Mouse (Mus musculus) hindbrain, embryonic 13.5 days (tissue): Measurements from ENCODE around the gene Ccpg1. TPM values are rescaled to one million over a fixed set of nuclear protein-coding genes. Genes with fewer than 3 reads are reported as not detected.
A peak's percentile ranks its signal among the peaks of the same experiment; 100 is the strongest.

Experiments used
- ATAC-seq: fragments of 200-750 bp; cut with Nextera tagmentation; 2 replicates; pipeline ENCODE4 v1.8.0; 2017; ENCODE audit warnings: moderate TSS enrichment; ENCODE audit not compliant: low FRiP score
- H3K27ac ChIP-seq: fragments of 300-500 bp; sonication (generic); 2 replicates; pipeline ENCODE4 v1.5.1; 2015; ENCODE audit warnings: inconsistent platforms, mild to moderate bottlenecking, moderate library complexity
- H3K27me3 ChIP-seq: fragments of 300-500 bp; sonication (generic); 2 replicates; pipeline ENCODE4 v1.6.1; 2015; ENCODE audit warnings: mild to moderate bottlenecking, inconsistent platforms
- H3K36me3 ChIP-seq: fragments of 300-500 bp; sonication (generic); 2 replicates; pipeline ENCODE4 v1.6.1; 2015; ENCODE audit warnings: mild to moderate bottlenecking, inconsistent platforms
- H3K4me1 ChIP-seq: fragments of 300-500 bp; sonication (generic); replicated peaks from 2 replicates; pipeline ENCODE4 v1.6.1; 2015; ENCODE audit warnings: inconsistent platforms
- H3K4me2 ChIP-seq: fragments of 300-500 bp; sonication (generic); 2 replicates; pipeline ENCODE4 v1.6.1; 2015; ENCODE audit warnings: inconsistent platforms, mild to moderate bottlenecking, moderate library complexity
- H3K4me3 ChIP-seq: fragments of 300-500 bp; sonication (generic); 2 replicates; pipeline ENCODE4 v1.5.1; 2015; ENCODE audit warnings: mild to moderate bottlenecking, inconsistent platforms
- H3K9ac ChIP-seq: fragments of 300-500 bp; sonication (generic); 2 replicates; pipeline ENCODE4 v1.6.1; 2015; ENCODE audit warnings: mild to moderate bottlenecking, inconsistent platforms
- H3K9me3 ChIP-seq: fragments of 300-500 bp; sonication (generic); 2 replicates; pipeline ENCODE4 v1.6.1; 2016; ENCODE audit warnings: inconsistent platforms
- WGBS: fragments of 180-500 bp; shearing (Covaris S2); methylation state at CpG from one replicate; pipeline ENCODE4 v1.1.7; 2015; 5-methylcytosine and 5-hydroxymethylcytosine counted together
- polyA plus RNA-seq: library from polyadenylated mRNA; unstranded; fragments of >200 nt; fragmentation: Nextera tagmentation; extraction: Ambion mirVana; gene quantifications from 2 replicates; pipeline ENCODE4 v1.2.1, GENCODE M21; 2015

Gene Ccpg1
- polyA plus RNA-seq, result 42.7 and 43.9 TPM in 2 replicates

- H3K4me1 ChIP-seq, result peaks cover 25% of the 10 kb centered on the region
- peak within 1 kb of the TSS; percentile 87 for H3K4me3 ChIP-seq
- peak; percentile 100 for ATAC-seq
- no peaks in the 10 kb centered on the region for H3K9me3 ChIP-seq
- WGBS, result under 1% methylated on average over 88 of the region's 88 CpGs
- peak within 1 kb of the TSS; percentile 91 for H3K9ac ChIP-seq
- H3K36me3 ChIP-seq, result no peaks in the 10 kb centered on the region
- H3K4me2 ChIP-seq, result peak within 1 kb of the TSS; percentile 83
- peak within 1 kb of the TSS; percentile 93 for H3K27ac ChIP-seq
- H3K27me3 ChIP-seq, result no peaks in the 10 kb centered on the region
These were observed at the start of gene Ccpg1, which contains the start of gene Ccpg1os for GRCm38 (mm10) chr9:72985250-72986220. Ccpg1 (plus strand) TSS chr9:72985429. Ccpg1os (minus strand) TSS chr9:72985382.

DNA sequence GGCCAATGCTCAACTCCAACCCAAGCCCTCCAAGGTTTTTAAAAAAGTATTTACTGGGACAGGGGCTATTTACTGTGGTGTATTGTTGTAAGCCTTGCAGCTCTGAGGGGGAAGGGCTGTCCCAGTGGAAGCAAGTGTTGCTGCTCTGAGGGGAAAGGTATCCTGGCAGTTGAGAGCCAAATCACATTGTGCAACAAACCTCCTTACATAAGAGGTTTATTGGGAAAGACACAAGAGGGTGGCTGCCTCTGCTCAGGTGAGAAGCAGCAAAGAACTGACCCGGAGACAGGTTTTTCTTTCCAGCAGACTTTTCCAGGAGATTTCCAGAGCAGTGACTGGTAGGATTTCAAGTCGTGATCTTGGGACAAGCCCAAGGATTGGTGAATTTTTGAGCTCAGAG is 48.9 kb upstream of the Ccpg1 start:
- peaks cover 14% of the 10 kb centered on the region for H3K36me3 ChIP-seq
- peaks cover 7% of the 10 kb centered on the region; the same call in 1 of the 2 replicates for H3K4me1 ChIP-seq
- WGBS, result 81% methylated on average over 2 of the region's 2 CpGs
- no peak overlapping the region for H3K4me2 ChIP-seq
- ATAC-seq, result no peak
- H3K27ac ChIP-seq, result no peak overlapping the region
- H3K27me3 ChIP-seq, result no peaks in the 10 kb centered on the region
- H3K4me3 ChIP-seq, result no peak overlapping the region
- H3K9ac ChIP-seq, result no peak overlapping the region
- no peaks in the 10 kb centered on the region for H3K9me3 ChIP-seq

DNA sequence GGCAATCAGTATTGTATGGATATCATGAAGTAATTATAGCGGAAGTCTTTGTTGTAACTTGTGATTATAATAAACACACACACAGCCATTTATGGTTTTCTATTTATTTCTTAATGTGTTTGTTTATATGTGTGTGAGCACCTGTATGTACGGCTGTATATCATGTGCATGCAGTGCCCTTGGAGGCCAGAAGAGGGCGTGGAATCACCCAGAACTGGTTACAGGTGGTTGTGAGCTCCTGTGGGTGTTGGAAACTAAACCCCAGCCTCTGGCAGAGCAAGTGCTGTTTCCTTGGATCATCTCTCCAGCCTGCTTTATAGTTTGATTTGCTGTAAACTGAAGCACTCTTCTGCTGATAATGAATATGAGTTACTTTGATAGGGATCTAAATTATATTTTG is 41.8 kb upstream of the Ccpg1 start:
- Histone ChIP-seq H3K36me3 (peaks cover 41% of the 10 kb centered on the region), H3K27me3 (no peaks in the 10 kb centered on the region), H3K9ac (no peak overlapping the region), H3K9me3 (no peaks in the 10 kb centered on the region), H3K4me2 (no peak overlapping the region), H3K27ac (no peak overlapping the region), H3K4me3 (no peak overlapping the region), H3K4me1 (no peaks in the 10 kb centered on the region)
- ATAC-seq, result no peak
- 62% methylated on average over 3 of the region's 3 CpGs for WGBS

- WGBS, result 90% methylated on average over 13 of the region's 13 CpGs
- no peaks in the 10 kb centered on the region for H3K4me1 ChIP-seq
- no peaks in the 10 kb centered on the region for H3K9me3 ChIP-seq
- H3K4me3 ChIP-seq, result no peak overlapping the region
- no peak overlapping the region for H3K27ac ChIP-seq
- H3K27me3 ChIP-seq, result no peaks in the 10 kb centered on the region
- H3K9ac ChIP-seq, result no peak overlapping the region
- H3K36me3 ChIP-seq, result peaks cover 41% of the 10 kb centered on the region
- no peak overlapping the region for H3K4me2 ChIP-seq
- no peak for ATAC-seq
These were observed 40.9 kb upstream of the Ccpg1 start for GRCm38 (mm10) chr9:72944286-72944685.

DNA sequence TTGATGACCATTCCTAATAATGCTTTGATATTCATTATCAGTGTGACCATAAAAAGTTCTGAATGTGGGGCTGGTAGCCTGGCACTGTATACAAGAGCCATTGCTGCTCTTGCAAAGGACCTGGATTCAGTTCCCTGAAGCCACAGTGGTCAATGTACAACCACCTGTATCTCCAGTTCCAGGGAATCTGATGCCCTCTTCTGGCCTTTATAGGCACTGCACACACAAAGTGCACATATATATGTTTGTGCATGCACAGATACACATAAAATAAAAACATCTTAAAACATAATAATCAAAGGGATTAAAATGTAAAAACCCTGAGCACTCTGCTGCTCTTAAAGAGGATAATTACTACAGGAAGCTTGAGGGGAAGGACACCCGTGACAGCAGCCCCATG is 38.2 kb upstream of the Ccpg1 start:
- H3K36me3 ChIP-seq, result peaks cover 44% of the 10 kb centered on the region
- H3K27me3 ChIP-seq, result no peaks in the 10 kb centered on the region
- no peak overlapping the region for H3K27ac ChIP-seq
- no peak overlapping the region for H3K4me2 ChIP-seq
- no peak overlapping the region for H3K9ac ChIP-seq
- no peak overlapping the region for H3K4me3 ChIP-seq
- ATAC-seq, result no peak
- no peaks in the 10 kb centered on the region for H3K9me3 ChIP-seq
- 92% methylated on average over 1 of the region's 1 CpGs for WGBS
- H3K4me1 ChIP-seq, result no peaks in the 10 kb centered on the region

DNA sequence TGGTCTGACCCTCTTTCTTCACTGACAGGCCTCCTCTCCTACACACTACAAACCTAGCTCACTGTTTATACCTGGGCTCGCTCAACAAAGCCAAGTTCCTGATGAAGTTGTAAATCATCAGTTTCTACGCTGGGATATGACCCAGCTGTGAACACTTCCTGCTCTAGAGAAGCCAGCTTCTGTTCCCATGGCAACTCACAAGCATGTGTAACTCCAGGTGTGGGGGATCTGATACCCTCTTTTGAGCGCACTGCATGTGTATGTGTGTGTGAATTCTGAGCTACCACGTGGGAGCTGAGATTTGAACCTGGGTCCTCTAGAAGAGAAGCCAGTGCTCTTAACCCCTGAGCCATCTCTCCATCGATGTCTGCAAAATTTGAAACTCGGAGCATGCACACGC is 35.7 kb upstream of the Ccpg1 start:
- 82% methylated on average over 7 of the region's 7 CpGs for WGBS
- Histone ChIP-seq H3K36me3 (peaks cover 30% of the 10 kb centered on the region), H3K27me3 (no peaks in the 10 kb centered on the region), H3K4me2 (no peak overlapping the region), H3K9ac (no peak overlapping the region), H3K27ac (no peak overlapping the region), H3K4me1 (no peaks in the 10 kb centered on the region), H3K4me3 (no peak overlapping the region), H3K9me3 (no peaks in the 10 kb centered on the region)
- no peak for ATAC-seq

GRCm38 (mm10) chr9:72954746-72955145 is 30.5 kb upstream of the Ccpg1 start:
- no peaks in the 10 kb centered on the region for H3K9me3 ChIP-seq
- no peak overlapping the region for H3K4me3 ChIP-seq
- no peak overlapping the region for H3K27ac ChIP-seq
- no peak overlapping the region for H3K9ac ChIP-seq
- WGBS, result 53% methylated on average over 2 of the region's 2 CpGs
- no peak overlapping the region for H3K4me2 ChIP-seq
- H3K27me3 ChIP-seq, result no peaks in the 10 kb centered on the region
- peaks cover 11% of the 10 kb centered on the region for H3K4me1 ChIP-seq
- no peaks in the 10 kb centered on the region for H3K36me3 ChIP-seq
- no peak for ATAC-seq

DNA sequence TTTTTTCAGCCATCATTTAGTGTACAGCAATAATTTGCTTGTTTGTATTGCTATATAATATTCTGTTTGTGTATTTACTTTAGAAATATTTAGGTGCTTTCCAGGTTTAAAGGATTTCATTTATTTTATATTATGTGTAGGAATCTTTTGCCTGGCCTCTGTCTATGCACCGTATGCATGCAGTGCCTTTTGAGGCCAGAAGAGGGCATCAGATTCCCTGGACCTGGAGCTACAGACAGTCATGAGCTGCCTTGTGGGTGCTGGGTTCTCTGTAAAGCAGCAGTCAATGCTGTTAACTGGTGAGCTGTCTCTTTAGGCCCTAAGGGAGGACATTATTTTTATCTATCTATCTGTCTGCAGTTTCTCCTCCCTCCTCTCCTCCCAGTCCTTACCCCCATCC is 29.7 kb upstream of the Ccpg1 start:
- Histone ChIP-seq H3K9ac (no peak overlapping the region), H3K4me2 (no peak overlapping the region), H3K9me3 (no peaks in the 10 kb centered on the region), H3K27me3 (no peaks in the 10 kb centered on the region), H3K4me1 (peaks cover 11% of the 10 kb centered on the region), H3K36me3 (no peaks in the 10 kb centered on the region), H3K27ac (no peak overlapping the region), H3K4me3 (no peak overlapping the region)
- ATAC-seq, result no peak; the same call in 1 of the 2 replicates
- whole genome bisulfite sequencing, result 22% methylated on average over 1 of the region's 1 CpGs

GRCm38 (mm10) chr9:72958521-72959450 is 26.4 kb upstream of the Ccpg1 start, which contains the start of the genes Dyx1c1 and Gm44503:
Dyx1c1 (plus strand) TSS chr9:72958785.
Gm44503 (plus strand) TSS chr9:72958852.
- H3K4me1 ChIP-seq, result peaks cover 11% of the 10 kb centered on the region
- peak within 1 kb of the TSS; percentile 74 for H3K9ac ChIP-seq
- WGBS, result 2% methylated on average over 43 of the region's 43 CpGs
- peak within 1 kb of the TSS; percentile 68 for H3K4me2 ChIP-seq
- no peaks in the 10 kb centered on the region for H3K9me3 ChIP-seq
- peak; percentile 97 for ATAC-seq
- peak within 1 kb of the TSS; percentile 79 for H3K27ac ChIP-seq
- no peaks in the 10 kb centered on the region for H3K27me3 ChIP-seq
- no peaks in the 10 kb centered on the region for H3K36me3 ChIP-seq
- peak within 1 kb of the TSS; percentile 56 for H3K4me3 ChIP-seq

DNA sequence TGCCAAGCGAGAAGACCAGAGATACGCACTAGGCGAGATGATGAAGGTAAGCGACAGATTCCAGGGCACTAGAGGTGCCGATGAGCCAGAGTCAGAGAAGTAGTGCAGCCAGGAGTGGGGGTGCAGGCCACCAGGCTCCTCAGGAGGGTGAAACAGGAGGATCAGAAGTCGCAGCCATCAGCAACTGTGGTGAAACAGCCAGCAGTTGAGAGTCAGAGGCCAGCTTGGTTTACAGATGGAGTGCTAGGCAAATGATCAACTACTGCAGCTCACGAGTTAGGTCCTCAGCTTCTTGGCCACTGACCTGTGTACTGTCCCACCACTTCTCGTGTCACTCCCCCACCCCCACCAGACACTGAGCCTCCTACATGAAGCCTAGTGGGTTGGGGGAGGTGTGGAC is 23.9 kb upstream of the Ccpg1 start:
- H3K4me1 ChIP-seq, result peaks cover 11% of the 10 kb centered on the region
- no peak overlapping the region for H3K4me2 ChIP-seq
- no peak for ATAC-seq
- no peaks in the 10 kb centered on the region for H3K36me3 ChIP-seq
- no peak overlapping the region for H3K9ac ChIP-seq
- no peaks in the 10 kb centered on the region for H3K9me3 ChIP-seq
- H3K27ac ChIP-seq, result no peak overlapping the region
- WGBS, result 76% methylated on average over 8 of the region's 8 CpGs
- H3K27me3 ChIP-seq, result no peaks in the 10 kb centered on the region
- H3K4me3 ChIP-seq, result no peak overlapping the region

GRCm38 (mm10) chr9:72961959-72962358 is 23.3 kb upstream of the Ccpg1 start:
- no peak for ATAC-seq
- Histone ChIP-seq H3K27me3 (no peaks in the 10 kb centered on the region), H3K9me3 (no peaks in the 10 kb centered on the region), H3K4me3 (no peak overlapping the region), H3K27ac (no peak overlapping the region), H3K4me2 (no peak overlapping the region), H3K9ac (no peak overlapping the region), H3K4me1 (peaks cover 11% of the 10 kb centered on the region), H3K36me3 (no peaks in the 10 kb centered on the region)
- WGBS, result 84% methylated on average over 15 of the region's 15 CpGs
